Mouse (Mus musculus) Patski (cell line): ENCODE measurements around the gene Slc37a1. TPM values are rescaled to one million over a fixed set of nuclear protein-coding genes. Genes with fewer than 3 reads are reported as not detected.

Experiments used
- ATAC-seq: fragments of 100-300 bp; one replicate; pipeline ENCODE4 v1.8.0; 2021
- CTCF ChIA-PET: fragments of 350-600 bp; sonication (Branson Sonifier 250); formaldehyde crosslinking; loops from one replicate; lab custom pipeline; 2022; ENCODE audit warnings: inconsistent platforms; lab: Charles Lee
- POLR2A ChIA-PET: fragments of 350-600 bp; sonication (Branson Sonifier 250); formaldehyde crosslinking; loops from one replicate; lab custom pipeline; 2022; ENCODE audit warnings: antibody characterized with exemption, inconsistent platforms; lab: Charles Lee
- DNase-seq: peaks from one replicate; pipeline ENCODE4 v3.0.0-alpha.2; 2011; ENCODE audit warnings: low read depth, low spot score
- H3K27me3 ChIP-seq: fragments of 371-371 bp; one replicate; pipeline ENCODE4 v1.5.1; 2021
- CTCF ChIP-seq: fragments of 100-300 bp; IDR thresholded peaks from one replicate; pipeline ENCODE4 v1.5.1; 2021
- in situ Hi-C: fragments of 300-500 bp; cut with MboI; formaldehyde crosslinking; loops from 3 replicates; pipeline ENCODE4 v1.11.1; 2018; ENCODE audit warnings: low pct_unique_long_range_greater_than_20kb, mixed read lengths
- polyA plus RNA-seq: library from polyadenylated mRNA; unstranded; gene quantifications from one replicate; pipeline ENCODE4 v1.2.3, GENCODE M21; 2021

The Slc37a1 gene
- polyA plus RNA-seq, 1 experiment from 2014 or later: 4.5 TPM

- POLR2A ChIA-PET: no interaction called here
- ATAC-seq: no peak
- H3K27me3 ChIP-seq: no peaks in the 10 kb centered on the region
- no peak for DNase-seq
- in situ Hi-C loops: loop anchor here (5.0 kb wide), 1 partner anchor 68 kb away; no protein-coding TSS in a partner anchor
- TF ChIP-seq CTCF: no peak
- CTCF ChIA-PET: no interaction called here
Measured at GRCm38 (mm10) chr17:31259145-31259544, 27.4 kb upstream of the Slc37a1 start.

DNA sequence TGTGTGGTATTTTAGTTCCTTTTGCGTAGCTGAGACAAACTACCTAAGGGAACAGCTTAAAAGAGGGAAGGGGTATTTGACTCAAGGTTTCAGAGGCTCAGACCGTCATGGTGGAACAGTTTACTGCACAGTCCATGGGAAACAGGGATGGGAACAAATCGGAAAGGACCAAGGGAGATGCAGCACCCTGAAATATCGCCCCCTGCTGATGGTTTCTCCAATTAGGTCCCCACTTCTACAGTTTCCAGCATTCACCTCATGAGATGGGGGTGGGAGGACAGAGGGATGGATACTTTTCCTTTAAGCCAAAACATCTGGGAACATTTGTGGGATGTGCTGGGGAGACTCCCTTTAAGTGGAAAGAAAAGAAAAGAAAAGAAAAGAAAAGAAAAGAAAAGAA is 26.8 kb upstream of the Slc37a1 start:
- CTCF ChIA-PET: no interaction called here

GRCm38 (mm10) chr17:31260430-31260829 is 26.2 kb upstream of the Slc37a1 start:
- H3K27me3 ChIP-seq: no peaks in the 10 kb centered on the region
- no peak for TF ChIP-seq CTCF
- no peak for ATAC-seq
- in situ Hi-C loops: no loop called here
- ChIA-PET POLR2A (no interaction called here), CTCF (interaction anchor here (1.7 kb wide), 1 partner anchor 84 kb away, joined by 3 read pairs; no protein-coding TSS in a partner anchor)
- no peak for DNase-seq

More for the DNA sequence above, 26.8 kb upstream of the Slc37a1 start:
- DNase-seq (no peak), ATAC-seq (no peak)
- in situ Hi-C loops: loop anchor here (5.0 kb wide), 1 partner anchor 67 kb away; no protein-coding TSS in a partner anchor
- no peak for TF ChIP-seq CTCF
- POLR2A ChIA-PET: no interaction called here
- no peaks in the 10 kb centered on the region for H3K27me3 ChIP-seq

DNA sequence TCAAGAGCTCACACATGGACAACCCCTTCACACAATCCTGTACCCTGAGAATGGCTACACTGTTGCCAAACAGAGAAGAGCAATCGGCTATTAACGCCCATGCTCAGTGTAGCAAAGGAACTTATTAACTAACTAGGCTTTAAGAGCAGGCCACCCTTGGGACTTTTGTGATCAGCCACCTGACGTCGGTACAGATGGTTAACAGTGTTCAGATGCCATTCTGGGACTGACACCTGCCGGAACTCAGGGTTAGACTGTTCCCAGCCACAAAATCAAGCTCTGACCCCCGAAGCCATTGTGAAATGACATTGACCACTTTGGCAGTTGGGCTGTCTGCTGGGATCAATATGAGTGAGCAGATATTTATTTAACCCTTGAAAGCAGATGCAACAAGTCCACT is 25.2 kb upstream of the Slc37a1 start:
- in situ Hi-C loops: no loop called here
- ChIA-PET POLR2A (no interaction called here), CTCF (interaction anchor here (1.7 kb wide), 1 partner anchor 83 kb away, joined by 3 read pairs; no protein-coding TSS in a partner anchor)
- DNase-seq (no peak), ATAC-seq (no peak)
- H3K27me3 ChIP-seq: no peaks in the 10 kb centered on the region
- TF ChIP-seq CTCF: no peak

GRCm38 (mm10) chr17:31262715-31263114 is 23.9 kb upstream of the Slc37a1 start:
- ChIA-PET CTCF (no interaction called here), POLR2A (no interaction called here)
- in situ Hi-C loops: no loop called here
- no peak for DNase-seq
- no peak for ATAC-seq
- TF ChIP-seq CTCF: no peak
- no peaks in the 10 kb centered on the region for H3K27me3 ChIP-seq

GRCm38 (mm10) chr17:31263770-31264169 is 22.8 kb upstream of the Slc37a1 start:
- no peak for ATAC-seq
- in situ Hi-C loops: no loop called here
- TF ChIP-seq CTCF: no peak
- ChIA-PET POLR2A (interaction anchor here (0.8 kb wide), 1 partner anchor 19 kb away, joined by 4 read pairs; no protein-coding TSS in a partner anchor), CTCF (interaction anchor here (1.5 kb wide), 1 partner anchor 10 kb away, joined by 4 read pairs; no protein-coding TSS in a partner anchor)
- no peaks in the 10 kb centered on the region for H3K27me3 ChIP-seq
- DNase-seq: no peak

DNA sequence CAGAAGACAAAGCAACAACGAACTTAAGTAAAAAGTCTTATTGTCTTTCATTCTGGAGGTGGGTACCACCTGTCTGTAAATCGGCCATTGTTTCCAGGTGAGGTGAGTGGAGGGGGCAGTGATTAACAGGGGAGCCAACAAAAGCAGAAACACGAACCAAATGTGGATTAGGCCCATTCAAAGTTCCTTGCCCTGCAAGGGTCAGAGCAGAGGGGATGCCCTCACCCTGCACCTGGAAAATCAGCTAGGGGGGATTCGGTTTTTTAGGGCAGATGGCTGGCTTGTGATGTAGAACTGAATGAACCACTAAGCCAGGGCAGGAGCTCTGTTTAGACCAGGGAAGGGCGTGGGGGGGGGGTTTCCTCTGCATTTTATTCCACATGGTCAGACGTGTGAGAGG is 22.2 kb upstream of the Slc37a1 start:
- CTCF ChIA-PET: interaction anchor here (1.5 kb wide), 1 partner anchor 10 kb away, joined by 4 read pairs; no protein-coding TSS in a partner anchor
- TF ChIP-seq CTCF: no peak
- no peaks in the 10 kb centered on the region for H3K27me3 ChIP-seq
- POLR2A ChIA-PET: interaction anchor here (0.8 kb wide), 1 partner anchor 20 kb away, joined by 4 read pairs; no protein-coding TSS in a partner anchor
- ATAC-seq: no peak
- in situ Hi-C loops: no loop called here
- DNase-seq: no peak

- DNase-seq (no peak), ATAC-seq (no peak)
- POLR2A ChIA-PET: no interaction called here
- in situ Hi-C loops: no loop called here
- H3K27me3 ChIP-seq: no peaks in the 10 kb centered on the region
- CTCF ChIA-PET: interaction anchor here (1.5 kb wide), 1 partner anchor 11 kb away, joined by 4 read pairs; no protein-coding TSS in a partner anchor
- no peak for TF ChIP-seq CTCF
Measured at GRCm38 (mm10) chr17:31265171-31265572, 21.4 kb upstream of the Slc37a1 start.

DNA sequence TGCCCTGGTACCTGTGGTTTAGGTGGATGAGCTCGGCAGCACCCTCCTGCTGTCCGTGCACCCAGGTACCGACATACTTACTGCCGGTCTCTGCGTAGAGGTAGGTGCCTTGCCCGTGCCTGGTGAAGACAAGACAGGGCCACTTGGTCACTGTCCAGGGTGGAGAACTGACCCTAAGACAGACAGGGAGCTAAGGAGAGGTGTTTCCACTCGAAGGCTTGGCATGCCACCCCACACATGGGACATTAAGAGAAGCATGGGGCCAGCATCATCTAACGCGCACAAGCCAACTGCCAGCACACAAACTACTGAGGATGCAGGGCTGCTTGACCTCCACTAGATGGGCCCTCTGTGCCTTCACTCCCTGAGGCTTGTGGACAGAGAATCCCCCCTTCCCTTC is 20.8 kb upstream of the Slc37a1 start:
- H3K27me3 ChIP-seq: no peaks in the 10 kb centered on the region
- in situ Hi-C loops: no loop called here
- POLR2A ChIA-PET: no interaction called here
- CTCF ChIA-PET: no interaction called here
- DNase-seq (no peak), ATAC-seq (no peak)
- no peak for TF ChIP-seq CTCF

GRCm38 (mm10) chr17:31266321-31266950 is 20.2 kb upstream of the Slc37a1 start:
- ATAC-seq (no peak), DNase-seq (no peak)
- in situ Hi-C loops: no loop called here
- ChIA-PET POLR2A (no interaction called here), CTCF (no interaction called here)
- no peaks in the 10 kb centered on the region for H3K27me3 ChIP-seq
- TF ChIP-seq CTCF: no peak

DNA sequence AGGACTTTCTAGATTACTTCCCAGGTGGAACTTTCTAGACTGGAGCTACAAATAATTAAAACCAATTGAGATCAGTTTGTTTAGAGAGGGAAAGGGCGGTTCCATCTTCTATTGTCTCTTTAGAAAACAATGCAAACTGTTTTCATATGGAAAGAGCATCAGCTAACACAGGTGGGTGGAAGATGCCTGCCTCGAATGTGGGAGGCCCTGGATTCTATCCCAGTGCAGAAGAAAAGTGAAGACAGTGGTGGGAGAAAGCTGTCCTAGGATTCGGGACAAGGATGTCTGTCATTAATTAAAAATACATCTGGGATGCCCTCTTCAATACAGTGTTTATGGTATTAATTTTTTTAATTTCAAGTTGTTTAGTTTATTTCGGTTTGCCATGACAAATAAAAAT is 19.5 kb upstream of the Slc37a1 start:
- in situ Hi-C loops: no loop called here
- no peak for TF ChIP-seq CTCF
- ATAC-seq (no peak), DNase-seq (no peak)
- ChIA-PET POLR2A (no interaction called here), CTCF (interaction anchor here (0.9 kb wide), 1 partner anchor 22 kb away, joined by 4 read pairs; no protein-coding TSS in a partner anchor)
- H3K27me3 ChIP-seq: no peaks in the 10 kb centered on the region
